Mouse (Mus musculus) kidney, postnatal 0 days (tissue): ENCODE measurements at regions not wholly inside any gene's neighbourhood (a gene's known extent, or its start where the extent isn't known, plus 50 kb on each side); places are given as distances from the start of the nearest gene placed in this dataset.
A peak's percentile ranks its signal among the peaks of the same experiment; 100 is the strongest.

Experiments used
- ATAC-seq: fragments of 200-750 bp; cut with Nextera tagmentation; replicated peaks from 2 replicates; pipeline ENCODE4 v1.8.0; 2017; ENCODE audit warnings: low read depth, moderate number of reproducible peaks, moderate TSS enrichment, moderate library complexity; ENCODE audit not compliant: low FRiP score
- DNase-seq: peaks from one replicate; pipeline ENCODE4 v3.0.0-alpha.2; 2016; ENCODE audit warnings: low spot score
- H3K27ac ChIP-seq: fragments of 300-500 bp; sonication (generic); 2 replicates; pipeline ENCODE4 v1.5.1; 2014; ENCODE audit warnings: mild to moderate bottlenecking
- H3K27me3 ChIP-seq: fragments of 300-500 bp; sonication (generic); 2 replicates; pipeline ENCODE4 v1.6.1; 2014; ENCODE audit warnings: low read length, mixed read lengths; ENCODE audit not compliant: insufficient read depth
- H3K36me3 ChIP-seq: fragments of 300-500 bp; sonication (generic); 2 replicates; pipeline ENCODE4 v1.6.1; 2014; ENCODE audit warnings: low read length, mixed read lengths; ENCODE audit not compliant: insufficient read depth
- H3K4me1 ChIP-seq: fragments of 300-500 bp; sonication (generic); replicated peaks from 2 replicates; pipeline ENCODE4 v1.6.1; 2014; ENCODE audit warnings: antibody characterized with exemption, low read length, mixed read lengths; ENCODE audit not compliant: insufficient read depth
- H3K4me2 ChIP-seq: fragments of 300-500 bp; sonication (generic); 2 replicates; pipeline ENCODE4 v1.6.1; 2014; ENCODE audit warnings: mild to moderate bottlenecking, low read length, moderate library complexity, mixed read lengths
- H3K4me3 ChIP-seq: fragments of 300-500 bp; sonication (generic); replicated peaks from 2 replicates; pipeline ENCODE4 v1.5.1; 2014; ENCODE audit warnings: low read depth, low read length
- H3K9ac ChIP-seq: fragments of 300-500 bp; sonication (generic); 2 replicates; pipeline ENCODE4 v1.6.1; 2014; ENCODE audit warnings: low read depth, low read length
- H3K9me3 ChIP-seq: fragments of 300-500 bp; sonication (generic); replicated peaks from 2 replicates; pipeline ENCODE4 v1.6.1; 2016; ENCODE audit warnings: low read length, inconsistent platforms, mixed read lengths
- CTCF ChIP-seq: IDR thresholded peaks from 2 replicates; pipeline ENCODE4 v1.5.1; 2016; ENCODE audit warnings: antibody characterized with exemption, low read depth, mild to moderate bottlenecking, moderate library complexity
- WGBS: fragments of 180-500 bp; shearing (Covaris S2); extraction: QIAGEN DNeasy Blood & Tissue Kit; methylation state at CpG from one replicate; pipeline ENCODE4 v1.1.7; 2014; 5-methylcytosine and 5-hydroxymethylcytosine counted together

DNA sequence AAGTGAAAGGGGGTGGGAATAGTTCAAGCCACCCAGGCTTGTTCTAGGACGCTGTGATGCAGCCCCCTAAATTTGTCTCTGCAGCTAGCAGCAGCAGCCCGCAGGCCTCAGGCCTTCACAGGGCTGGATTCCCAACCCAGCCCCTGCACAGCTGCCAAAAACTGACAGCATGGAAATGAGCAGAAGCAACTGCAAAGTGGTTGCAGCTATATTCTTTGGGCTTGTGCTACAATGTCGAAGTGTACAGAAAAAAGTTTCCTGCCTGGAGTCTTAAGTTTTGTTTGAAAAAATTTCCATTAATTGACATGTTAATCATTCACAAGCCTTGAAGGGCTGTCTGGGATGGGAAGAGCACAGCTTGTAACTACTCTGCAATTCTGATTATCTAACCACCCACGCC is 253.6 kb upstream of the Nbea start:
- no peak overlapping the region for H3K27ac ChIP-seq
- TF ChIP-seq CTCF = no peak
- no peak for ATAC-seq
- 26% methylated on average over 4 of the region's 4 CpGs for WGBS
- H3K4me2 ChIP-seq = no peak overlapping the region
- DNase-seq = peak; percentile 71
- H3K9me3 ChIP-seq = no peaks in the 10 kb centered on the region
- H3K4me1 ChIP-seq = 0 out of 2 replicates have a peak, but pooled peaks cover 5% of the 10 kb centered on the region
- no peaks in the 10 kb centered on the region for H3K27me3 ChIP-seq
- H3K36me3 ChIP-seq = no peaks in the 10 kb centered on the region
- H3K4me3 ChIP-seq = no peak overlapping the region
- no peak overlapping the region for H3K9ac ChIP-seq

- 79% methylated on average over 1 of the region's 1 CpGs for WGBS
- Histone ChIP-seq H3K4me3 (no peak overlapping the region), H3K9me3 (no peaks in the 10 kb centered on the region), H3K4me1 (0 out of 2 replicates have a peak, but pooled peaks cover 5% of the 10 kb centered on the region), H3K9ac (no peak overlapping the region), H3K27ac (no peak overlapping the region), H3K4me2 (no peak overlapping the region), H3K36me3 (no peaks in the 10 kb centered on the region), H3K27me3 (no peaks in the 10 kb centered on the region)
- DNase-seq (no peak), ATAC-seq (no peak)
- TF ChIP-seq CTCF = no peak
Observed at GRCm38 (mm10) chr3:56433495-56433894, 250.0 kb upstream of the Nbea start.

- Histone ChIP-seq H3K4me1 (no peaks in the 10 kb centered on the region), H3K4me3 (no peak overlapping the region), H3K9me3 (no peaks in the 10 kb centered on the region), H3K36me3 (no peaks in the 10 kb centered on the region), H3K4me2 (no peak overlapping the region), H3K9ac (no peak overlapping the region), H3K27ac (no peak overlapping the region), H3K27me3 (no peaks in the 10 kb centered on the region)
- DNase-seq (peak; percentile 8), ATAC-seq (no peak)
- TF ChIP-seq CTCF = no peak
- 77% methylated on average over 1 of the region's 1 CpGs for WGBS
Observed at GRCm38 (mm10) chr3:56427201-56427600, 243.7 kb upstream of the Nbea start.

- DNase-seq = no peak
- ATAC-seq = no peak
- WGBS = 92% methylated on average over 4 of the region's 4 CpGs
Observed at GRCm38 (mm10) chr3:56397851-56398496, 214.5 kb upstream of the Nbea start.

GRCm38 (mm10) chr3:56393134-56393533 is 209.6 kb upstream of the Nbea start:
- Histone ChIP-seq H3K9me3 (no peaks in the 10 kb centered on the region), H3K4me1 (no peaks in the 10 kb centered on the region), H3K27me3 (no peaks in the 10 kb centered on the region), H3K4me3 (no peak overlapping the region), H3K36me3 (no peaks in the 10 kb centered on the region), H3K9ac (no peak overlapping the region), H3K27ac (no peak overlapping the region), H3K4me2 (no peak overlapping the region)
- DNase-seq (no peak), ATAC-seq (no peak)
- no peak for TF ChIP-seq CTCF
- 67% methylated on average over 5 of the region's 5 CpGs for WGBS

More at GRCm38 (mm10) chr3:56397851-56398496, 214.5 kb upstream of the Nbea start:
- TF ChIP-seq CTCF = no peak
- Histone ChIP-seq H3K4me3 (no peak overlapping the region), H3K4me2 (no peak overlapping the region), H3K27ac (no peak overlapping the region), H3K27me3 (no peaks in the 10 kb centered on the region), H3K4me1 (no peaks in the 10 kb centered on the region), H3K9me3 (no peaks in the 10 kb centered on the region), H3K36me3 (no peaks in the 10 kb centered on the region), H3K9ac (no peak overlapping the region)

- H3K27me3 ChIP-seq = no peaks in the 10 kb centered on the region
- DNase-seq = peak; percentile 70
Observed at GRCm38 (mm10) chr3:56380316-56380715, 196.8 kb upstream of the Nbea start.

DNA sequence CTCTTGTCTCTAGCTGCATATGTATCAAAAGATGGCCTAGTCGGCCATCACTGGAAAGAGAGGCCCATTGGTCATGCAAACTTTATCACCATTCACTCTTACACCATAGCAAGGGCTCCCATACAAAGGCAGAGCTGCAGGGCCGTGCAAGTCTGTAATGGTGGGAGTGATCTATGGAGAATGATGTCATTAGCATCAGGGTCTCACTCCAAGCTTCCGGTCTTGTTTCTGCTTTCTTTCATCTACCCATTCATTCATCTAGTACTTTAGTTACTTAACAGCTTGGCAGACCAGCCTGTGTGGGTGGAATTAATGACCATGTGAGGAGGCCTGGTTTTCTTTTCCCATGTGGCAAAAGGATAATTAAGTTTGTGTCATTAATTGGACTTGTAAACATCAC is 196.0 kb upstream of the Nbea start:
- no peak for DNase-seq
- no peak overlapping the region for H3K27ac ChIP-seq
- ATAC-seq = no peak
- no peak overlapping the region for H3K4me3 ChIP-seq
- no peak overlapping the region for H3K4me2 ChIP-seq
- no peak for TF ChIP-seq CTCF
- H3K36me3 ChIP-seq = no peaks in the 10 kb centered on the region
- no peaks in the 10 kb centered on the region for H3K27me3 ChIP-seq
- no peak overlapping the region for H3K9ac ChIP-seq
- no peaks in the 10 kb centered on the region for H3K4me1 ChIP-seq
- H3K9me3 ChIP-seq = no peaks in the 10 kb centered on the region
- WGBS = 53% methylated on average over 3 of the region's 3 CpGs

More at GRCm38 (mm10) chr3:56380316-56380715, 196.8 kb upstream of the Nbea start:
- Histone ChIP-seq H3K4me3 (no peak overlapping the region), H3K4me2 (no peak overlapping the region), H3K9ac (no peak overlapping the region), H3K36me3 (no peaks in the 10 kb centered on the region), H3K9me3 (no peaks in the 10 kb centered on the region), H3K27ac (no peak overlapping the region), H3K4me1 (no peaks in the 10 kb centered on the region)
- ATAC-seq = no peak
- no peak for TF ChIP-seq CTCF
